Mouse (Mus musculus) cortical plate, adult 2 months (tissue): ENCODE measurements around the gene Gm10135. TPM values are rescaled to one million over a fixed set of nuclear protein-coding genes. Genes with fewer than 3 reads are reported as not detected.
"Not testable (repeated sequence)": the region's sequence is repeated elsewhere in the genome, so short reads cannot be mapped to it uniquely, and the experiment has no call there.

Experiments
- H3K27ac ChIP-seq: fragments of 200-500 bp; 2 replicates; pipeline ENCODE4 v1.5.1; 2012; ENCODE audit warnings: low read length, control low read depth, inconsistent platforms; ENCODE audit not compliant: insufficient read depth
- H3K4me1 ChIP-seq: fragments of 200-500 bp; 2 replicates; pipeline ENCODE4 v1.6.1; 2011; ENCODE audit warnings: low read length; ENCODE audit not compliant: control insufficient read depth, insufficient read depth
- H3K4me3 ChIP-seq: fragments of 200-500 bp; 2 replicates; pipeline ENCODE4 v1.5.1; 2011; ENCODE audit warnings: mild to moderate bottlenecking, low read length, control low read depth; ENCODE audit not compliant: insufficient read depth
- CTCF ChIP-seq: fragments of 200-500 bp; IDR thresholded peaks from 2 replicates; pipeline ENCODE4 v1.5.1; 2011; ENCODE audit warnings: mild to moderate bottlenecking, control low read depth, low read length; ENCODE audit not compliant: insufficient read depth; ENCODE audit errors: extremely low read depth
- POLR2A ChIP-seq: fragments of 200-500 bp; IDR thresholded peaks from 2 replicates; pipeline ENCODE4 v1.6.1; 2011; ENCODE audit warnings: mild to moderate bottlenecking, low read length, control low read depth; ENCODE audit not compliant: insufficient read depth; ENCODE audit errors: extremely low read depth
- polyA plus RNA-seq: library from polyadenylated mRNA; depleted of rRNA; stranded (reverse); fragments of >200 nt; gene quantifications from 2 replicates; pipeline ENCODE4 v1.2.3, GENCODE M21; 2012

Gene Gm10135
- polyA plus RNA-seq, 1 experiment = not detected

DNA sequence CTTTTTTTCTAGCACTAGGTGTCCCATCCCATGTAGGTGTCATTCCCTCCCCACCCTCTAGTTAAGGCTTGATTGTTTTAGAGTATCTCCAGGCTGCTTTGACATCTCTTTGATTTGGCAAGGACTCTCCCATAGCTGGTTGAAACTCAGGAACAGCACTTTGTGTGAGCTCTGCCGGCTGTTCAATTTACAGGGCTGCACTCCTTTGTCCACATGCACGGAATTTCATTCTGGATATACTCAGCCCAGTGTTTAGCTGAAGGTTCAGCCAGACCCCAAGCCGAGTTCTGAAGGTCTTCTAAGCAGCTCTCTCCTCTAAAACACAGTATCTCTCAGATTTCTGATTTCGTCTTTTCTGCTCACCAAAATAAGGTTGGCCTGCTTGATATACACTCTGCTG is 2.1 kb downstream of the Gm10135 start:
- no peak overlapping the region for H3K27ac ChIP-seq
- no peaks in the 10 kb centered on the region; the same call in 1 of the 2 replicates for H3K4me1 ChIP-seq
- H3K4me3 ChIP-seq = no peak overlapping the region
- TF ChIP-seq CTCF (no peak), POLR2A (no peak)

GRCm38 (mm10) chr5:72965706-72966105 is 8.8 kb downstream of the Gm10135 start:
- TF ChIP-seq CTCF = no peak
- TF ChIP-seq POLR2A = no peak
- H3K4me1 ChIP-seq = no peaks in the 10 kb centered on the region
- H3K27ac ChIP-seq = no peak overlapping the region
- H3K4me3 ChIP-seq = no peak overlapping the region

GRCm38 (mm10) chr5:72960096-72960495 is 14.4 kb downstream of the Gm10135 start:
- Histone ChIP-seq H3K4me3 (no peak overlapping the region), H3K27ac (no peak overlapping the region), H3K4me1 (no peaks in the 10 kb centered on the region)
- TF ChIP-seq POLR2A = no peak
- no peak for TF ChIP-seq CTCF

- H3K4me3 ChIP-seq = no peak overlapping the region
- H3K4me1 ChIP-seq = no peaks in the 10 kb centered on the region
- no peak overlapping the region for H3K27ac ChIP-seq
- TF ChIP-seq CTCF (no peak), POLR2A (no peak)
Measured at GRCm38 (mm10) chr5:72957281-72957680, 17.2 kb downstream of the Gm10135 start.

GRCm38 (mm10) chr5:72953996-72954604 is 20.4 kb downstream of the Gm10135 start:
- Histone ChIP-seq H3K27ac (no peak overlapping the region), H3K4me3 (no peak overlapping the region), H3K4me1 (no peaks in the 10 kb centered on the region)
- TF ChIP-seq POLR2A = no peak
- TF ChIP-seq CTCF = no peak

DNA sequence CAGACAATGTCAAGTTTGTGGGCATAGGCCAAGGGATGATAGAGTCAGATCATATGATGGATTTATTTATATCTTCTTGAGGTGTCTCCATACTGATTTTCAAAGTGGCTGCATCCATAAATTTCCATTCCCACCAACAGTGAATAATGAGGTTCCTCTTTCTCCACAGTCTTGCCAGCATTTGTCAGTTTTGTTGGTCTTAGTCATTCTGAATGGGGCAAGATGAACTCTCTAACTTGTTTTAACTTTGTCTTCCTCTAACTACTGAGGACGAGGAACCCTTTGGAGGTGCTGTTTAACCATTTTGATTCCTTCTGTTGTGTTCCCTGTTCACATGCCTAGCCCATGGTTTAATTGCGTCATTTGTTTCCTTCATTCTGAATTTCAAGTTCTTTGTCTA is 24.2 kb downstream of the Gm10135 start:
- Histone ChIP-seq H3K27ac (no peak overlapping the region), H3K4me3 (no peak overlapping the region), H3K4me1 (peaks cover 5% of the 10 kb centered on the region)
- no peak for TF ChIP-seq POLR2A
- no peak for TF ChIP-seq CTCF

GRCm38 (mm10) chr5:72948136-72948535 is 26.4 kb downstream of the Gm10135 start:
- TF ChIP-seq POLR2A = no peak
- no peak for TF ChIP-seq CTCF
- peaks cover 5% of the 10 kb centered on the region for H3K4me1 ChIP-seq
- H3K27ac ChIP-seq = no peak overlapping the region

GRCm38 (mm10) chr5:72940906-72941432 is 33.5 kb downstream of the Gm10135 start:
- no peak overlapping the region for H3K27ac ChIP-seq
- H3K4me1 ChIP-seq = no peaks in the 10 kb centered on the region
- H3K4me3 ChIP-seq = no peak overlapping the region
- TF ChIP-seq POLR2A (no peak), CTCF (no peak)

More at GRCm38 (mm10) chr5:72948136-72948535, 26.4 kb downstream of the Gm10135 start:
- no peak overlapping the region for H3K4me3 ChIP-seq

- H3K4me1 ChIP-seq = no peaks in the 10 kb centered on the region
- no peak overlapping the region for H3K27ac ChIP-seq
- H3K4me3 ChIP-seq = no peak overlapping the region
- TF ChIP-seq CTCF (no peak), POLR2A (no peak)
Measured at GRCm38 (mm10) chr5:72939311-72939710, 35.2 kb downstream of the Gm10135 start.

DNA sequence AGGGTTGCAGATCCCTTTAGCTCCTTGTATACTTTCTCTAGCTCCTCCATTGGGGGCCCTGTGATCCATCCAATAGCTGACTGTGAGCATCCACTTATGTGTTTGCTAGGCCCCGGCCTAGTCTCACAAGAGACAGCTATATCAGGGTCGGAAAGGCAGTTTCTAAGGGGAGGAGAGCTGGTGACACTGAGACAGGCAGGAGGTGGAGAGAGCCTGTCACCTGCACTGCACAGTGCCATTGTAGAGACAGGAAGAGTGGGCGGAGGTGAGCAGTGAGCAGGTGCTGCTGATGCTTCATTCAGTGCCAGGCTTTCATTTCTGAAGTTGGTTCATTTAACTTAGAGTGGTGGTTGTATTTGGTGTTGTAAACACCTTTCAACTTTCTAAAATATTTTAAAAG is 36.1 kb downstream of the Gm10135 start:
- not testable (repeated sequence) for H3K4me3 ChIP-seq, H3K27ac ChIP-seq, H3K4me1 ChIP-seq
